Mouse (Mus musculus) megakaryocyte, embryonic 14.5 days (primary cell): ENCODE results near the gene Snn. TPM values are rescaled to one million over a fixed set of nuclear protein-coding genes. Genes with fewer than 3 reads are reported as not detected.

ENCODE experiments used
- H3K27me3 ChIP-seq: replicated peaks from 2 replicates; pipeline ENCODE3; 2012; ENCODE audit warnings: inconsistent platforms
- H3K36me3 ChIP-seq: replicated peaks from 2 replicates; pipeline ENCODE3; 2012; ENCODE audit warnings: low read length, inconsistent platforms, mixed read lengths
- H3K4me1 ChIP-seq: 2 replicates; pipeline ENCODE4 v1.6.1; 2012; ENCODE audit warnings: inconsistent platforms
- H3K4me3 ChIP-seq: replicated peaks from 2 replicates; pipeline ENCODE3; 2012; ENCODE audit warnings: moderate library complexity, mild to moderate bottlenecking, inconsistent platforms
- H3K9me3 ChIP-seq: 2 replicates; pipeline ENCODE4 v1.6.1; 2012; ENCODE audit warnings: inconsistent platforms
- FLI1 ChIP-seq: IDR thresholded peaks from 2 replicates; pipeline ENCODE4 v1.6.1; 2012; ENCODE audit warnings: low read length, inconsistent platforms, mixed read lengths
- GATA1 ChIP-seq: IDR thresholded peaks from 3 replicates; pipeline ENCODE4 v1.6.1; 2012; ENCODE audit warnings: mixed read lengths, low read length, inconsistent platforms, borderline replicate concordance
- polyA plus RNA-seq: library from polyadenylated mRNA; stranded (reverse); fragments of >175 nt; gene quantifications from 2 replicates; pipeline ENCODE4 v1.2.3, GENCODE M21; 2012; ENCODE audit warnings: low replicate concordance; ENCODE audit not compliant: insufficient read depth

Gene Snn
- polyA plus RNA-seq, 1 experiment = 6.6 TPM

DNA sequence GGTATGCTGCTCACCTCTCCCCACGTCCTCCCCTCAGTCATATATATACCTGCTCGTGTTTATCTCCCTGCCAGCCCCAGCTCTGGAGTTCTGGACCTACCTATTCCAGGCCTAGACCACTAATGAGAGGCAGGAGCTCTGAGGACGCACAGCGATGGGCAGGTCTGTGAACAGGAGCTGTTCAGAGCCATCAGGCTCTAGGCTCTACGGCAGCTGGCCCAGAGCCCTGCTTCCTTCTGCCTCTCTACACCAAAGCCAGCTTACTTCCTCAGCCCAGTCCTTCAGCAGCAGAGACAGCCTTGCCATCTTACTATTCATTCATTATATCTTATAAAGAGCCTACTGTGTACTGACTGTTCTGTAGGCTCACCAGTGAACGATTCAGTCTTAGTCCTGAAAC is 4.0 kb downstream of the Snn start:
- peaks cover 81% of the 10 kb centered on the region for H3K4me1 ChIP-seq
- peak overlapping the region; percentile 46 for H3K4me3 ChIP-seq
- H3K27me3 ChIP-seq = peaks cover 29% of the 10 kb centered on the region
- peaks cover 14% of the 10 kb centered on the region for H3K36me3 ChIP-seq
- TF ChIP-seq GATA1 (no peak), FLI1 (no peak)
- no peaks in the 10 kb centered on the region for H3K9me3 ChIP-seq

- H3K9me3 ChIP-seq = no peaks in the 10 kb centered on the region
- TF ChIP-seq FLI1 (no peak), GATA1 (no peak)
- peaks cover 88% of the 10 kb centered on the region for H3K4me1 ChIP-seq
- H3K27me3 ChIP-seq = peaks cover 29% of the 10 kb centered on the region
- peaks cover 20% of the 10 kb centered on the region for H3K36me3 ChIP-seq
- H3K4me3 ChIP-seq = peak overlapping the region; percentile 97
These were observed 4.7 kb downstream of the Snn start for GRCm38 (mm10) chr16:11065431-11065830.

GRCm38 (mm10) chr16:11066029-11066832 is 5.5 kb downstream of the Snn start, which contains the start of gene Litaf:
Gene Litaf (minus strand): TSS chr16:11066157.
- Histone ChIP-seq H3K4me1 (peaks cover 93% of the 10 kb centered on the region), H3K27me3 (peaks cover 29% of the 10 kb centered on the region), H3K9me3 (no peaks in the 10 kb centered on the region), H3K36me3 (peaks cover 26% of the 10 kb centered on the region), H3K4me3 (peak within 1 kb of the TSS; percentile 97)
- no peak for TF ChIP-seq FLI1
- no peak for TF ChIP-seq GATA1

GRCm38 (mm10) chr16:11066833-11067191 is 6.1 kb downstream of the Snn start:
- Histone ChIP-seq H3K4me3 (peak overlapping the region; percentile 97), H3K27me3 (peaks cover 25% of the 10 kb centered on the region), H3K4me1 (peaks cover 97% of the 10 kb centered on the region), H3K9me3 (no peaks in the 10 kb centered on the region), H3K36me3 (peaks cover 32% of the 10 kb centered on the region)
- TF ChIP-seq FLI1 (no peak), GATA1 (no peak)

GRCm38 (mm10) chr16:11068666-11069065 is 7.9 kb downstream of the Snn start:
- Histone ChIP-seq H3K4me1 (peaks cover 96% of the 10 kb centered on the region), H3K27me3 (peaks cover 21% of the 10 kb centered on the region)

GRCm38 (mm10) chr16:11069271-11069670 is 8.5 kb downstream of the Snn start:
- Histone ChIP-seq H3K4me3 (peak overlapping the region; percentile 83), H3K27me3 (peaks cover 21% of the 10 kb centered on the region), H3K36me3 (peaks cover 55% of the 10 kb centered on the region), H3K4me1 (peaks cover 96% of the 10 kb centered on the region), H3K9me3 (no peaks in the 10 kb centered on the region)
- TF ChIP-seq FLI1 (no peak), GATA1 (no peak)

More at GRCm38 (mm10) chr16:11068666-11069065, 7.9 kb downstream of the Snn start:
- TF ChIP-seq FLI1 (no peak), GATA1 (no peak)
- Histone ChIP-seq H3K9me3 (no peaks in the 10 kb centered on the region), H3K4me3 (peak overlapping the region; percentile 97), H3K36me3 (peaks cover 49% of the 10 kb centered on the region)

DNA sequence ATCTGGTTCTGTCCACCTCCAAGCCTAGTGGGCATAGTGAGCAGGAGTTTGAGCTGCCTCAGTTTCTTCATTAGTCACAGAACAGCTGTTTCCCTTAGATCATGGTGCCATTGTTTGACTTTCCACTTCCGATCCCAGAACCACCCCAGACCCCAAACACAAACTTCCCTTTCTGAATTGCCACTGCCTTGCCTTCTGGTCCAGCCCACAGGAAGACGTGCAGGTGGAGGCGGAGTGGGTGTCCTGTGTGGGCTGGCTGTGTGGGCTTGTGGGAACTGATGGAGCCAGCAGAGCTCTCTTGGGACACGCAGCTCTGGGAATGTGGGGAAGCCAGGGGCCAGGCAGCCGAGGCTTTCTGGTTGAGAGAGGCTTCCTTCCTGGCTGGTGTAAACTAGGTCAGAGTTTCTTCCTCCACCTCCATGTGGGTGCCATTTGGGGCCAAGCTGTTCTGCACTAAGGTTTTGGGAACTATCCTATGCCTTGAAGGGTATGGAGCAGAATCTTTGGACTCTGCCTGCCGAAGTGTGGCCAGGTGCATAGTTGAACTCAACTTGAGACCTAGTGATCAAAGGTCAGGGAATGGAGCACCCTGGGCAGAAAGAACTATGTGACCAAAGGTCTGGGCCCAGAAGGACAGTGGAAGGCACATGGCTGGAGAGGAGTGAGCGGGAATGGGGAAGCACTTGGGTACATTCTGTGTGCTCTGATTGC is 9.1 kb downstream of the Snn start:
- H3K36me3 ChIP-seq = peaks cover 61% of the 10 kb centered on the region
- peaks cover 17% of the 10 kb centered on the region for H3K27me3 ChIP-seq
- peaks cover 91% of the 10 kb centered on the region for H3K4me1 ChIP-seq
- H3K9me3 ChIP-seq = no peaks in the 10 kb centered on the region
- TF ChIP-seq FLI1 (no peak), GATA1 (no peak)
- peak overlapping the region; percentile 83 for H3K4me3 ChIP-seq

DNA sequence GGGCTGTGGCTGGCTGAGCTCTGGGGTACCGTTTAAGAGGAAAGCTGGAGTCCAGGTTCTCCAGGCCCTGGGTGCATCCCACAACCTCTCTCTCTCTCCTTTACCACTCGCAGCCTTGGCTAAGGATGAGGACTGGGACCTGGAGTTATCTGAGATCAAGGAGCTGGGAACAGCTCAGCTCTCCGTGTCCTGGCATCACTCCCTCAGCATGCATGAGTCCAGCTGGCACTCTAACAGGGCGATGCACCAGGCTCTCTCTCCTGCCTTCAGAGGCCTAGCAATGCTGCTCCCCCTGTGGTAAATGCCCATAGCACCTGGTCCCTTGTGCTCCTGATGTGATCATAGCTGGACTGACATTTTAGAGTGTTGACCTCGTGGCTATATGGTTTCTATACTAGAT is 10.4 kb downstream of the Snn start:
- H3K9me3 ChIP-seq = no peaks in the 10 kb centered on the region
- no peak overlapping the region for H3K4me3 ChIP-seq
- no peak for TF ChIP-seq FLI1
- peaks cover 91% of the 10 kb centered on the region for H3K4me1 ChIP-seq
- peaks cover 74% of the 10 kb centered on the region for H3K36me3 ChIP-seq
- H3K27me3 ChIP-seq = peaks cover 16% of the 10 kb centered on the region

DNA sequence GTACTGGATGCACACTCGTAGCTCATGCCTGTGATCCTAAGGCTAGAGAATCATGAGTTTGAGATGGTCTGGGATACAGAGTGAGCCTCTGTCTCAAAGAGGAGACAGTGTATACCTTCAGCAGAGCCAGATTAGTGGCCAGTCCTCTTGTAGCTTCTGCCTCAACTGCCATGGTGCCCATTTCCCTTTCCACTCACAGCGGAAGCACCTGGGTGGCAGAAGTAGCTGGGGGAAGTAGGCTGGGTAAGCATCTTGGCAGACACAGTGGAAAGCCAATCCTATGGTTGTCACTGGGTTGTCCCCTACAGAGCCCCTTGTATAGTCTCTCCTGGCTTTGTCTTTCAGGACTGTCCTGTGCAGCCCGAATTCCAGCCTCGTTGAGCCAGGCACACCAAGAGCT is 11.1 kb downstream of the Snn start:
- TF ChIP-seq GATA1 (no peak), FLI1 (no peak)
- H3K27me3 ChIP-seq = peaks cover 12% of the 10 kb centered on the region

DNA sequence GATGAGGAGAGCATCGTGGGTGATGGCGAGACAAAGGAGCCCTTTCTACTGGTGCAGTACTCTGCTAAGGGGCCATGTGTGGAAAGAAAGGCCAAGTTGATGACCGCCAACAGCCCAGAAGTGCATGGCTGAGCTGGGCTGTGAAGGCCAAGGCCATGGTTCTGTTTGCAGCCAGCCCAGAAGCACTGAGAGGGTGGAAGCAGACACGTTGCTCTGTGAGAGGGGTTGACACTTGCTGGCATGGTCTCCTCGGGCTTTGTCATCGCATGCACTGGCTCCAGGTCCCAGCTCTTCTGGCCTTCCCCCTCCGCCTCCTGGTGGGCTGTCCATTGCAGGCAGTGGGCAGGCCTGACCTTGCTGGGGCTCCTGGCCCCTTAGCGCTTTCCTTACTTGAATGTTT is 11.7 kb downstream of the Snn start:
- TF ChIP-seq FLI1 (no peak), GATA1 (no peak)
- Histone ChIP-seq H3K4me1 (peaks cover 85% of the 10 kb centered on the region), H3K4me3 (no peak overlapping the region), H3K36me3 (peaks cover 87% of the 10 kb centered on the region), H3K9me3 (no peaks in the 10 kb centered on the region), H3K27me3 (peaks cover 10% of the 10 kb centered on the region)

More for the DNA sequence above, 11.1 kb downstream of the Snn start:
- Histone ChIP-seq H3K9me3 (no peaks in the 10 kb centered on the region), H3K4me3 (no peak overlapping the region), H3K36me3 (peaks cover 82% of the 10 kb centered on the region), H3K4me1 (peaks cover 88% of the 10 kb centered on the region)
